Comparison of ENCODE assay signal across 10 mouse cellular contexts in the genomic region with DNA sequence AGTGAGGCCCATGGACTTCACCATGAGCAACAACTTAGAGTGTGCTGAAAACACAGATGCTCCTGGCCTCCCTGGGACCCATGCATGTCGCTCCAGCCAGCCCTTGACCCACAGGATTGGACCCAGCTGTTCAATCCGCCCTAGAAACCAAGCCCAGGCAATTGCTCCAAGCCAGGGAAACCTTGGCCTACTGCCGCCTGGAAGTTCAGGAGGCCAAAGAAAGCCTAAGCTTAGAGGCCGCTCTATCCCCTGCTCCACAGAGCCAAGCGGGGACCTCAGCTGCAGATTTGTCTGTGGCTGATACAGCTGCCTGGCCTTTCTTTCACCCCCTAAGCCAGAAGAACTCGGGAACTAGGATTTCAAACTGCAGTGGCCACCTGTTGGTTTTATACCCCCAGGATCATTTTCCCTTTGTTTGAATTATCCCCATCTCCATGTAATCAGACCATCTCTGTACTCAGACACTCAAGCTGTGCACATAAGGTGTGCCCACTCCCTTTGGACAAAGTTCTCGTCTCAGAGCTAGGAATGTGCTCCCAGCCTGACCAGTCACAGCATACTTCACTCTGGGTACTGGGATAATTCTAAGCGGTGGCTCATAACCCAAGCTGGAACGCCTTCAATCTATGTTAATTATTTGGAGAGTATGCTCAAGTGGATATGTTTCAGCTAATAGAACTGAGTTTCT. TPM values are rescaled to one million over a fixed set of nuclear protein-coding genes. Genes with fewer than 3 reads are reported as not detected.
DNase-seq lines count a peak whose midpoint lies in the region; ATAC-seq lines count a peak whose summit lies in the region.
"Had no signal": no experiment of that assay in that cellular context is flagged by ENCODE, and none has a peak within 500 bp of the region (broad histone marks: within the 10 kb centered on the region; RNA-seq: fewer than 3 reads in every experiment).

No protein-coding gene starts in this region.

- H3K27ac ChIP-seq in embryonic facial prominence, embryonic 15.5 days (replicated peaks) = no peak overlapping the region
- H3K27ac ChIP-seq: liver, embryonic 14.5 days had no signal

- no peak overlapping the region for H3K9ac ChIP-seq in embryonic facial prominence, embryonic 15.5 days
- H3K9ac ChIP-seq: liver, embryonic 14.5 days had no signal

- no peaks in the 10 kb centered on the region for H3K36me3 ChIP-seq in embryonic facial prominence, embryonic 15.5 days

- H3K27me3 ChIP-seq in embryonic facial prominence, embryonic 15.5 days = no peaks in the 10 kb centered on the region

- H3K4me1 ChIP-seq in embryonic facial prominence, embryonic 15.5 days = no peaks in the 10 kb centered on the region

- H3K9me3 ChIP-seq in embryonic facial prominence, embryonic 15.5 days (replicated peaks) = no peaks in the 10 kb centered on the region

- no peak overlapping the region for H3K4me3 ChIP-seq in embryonic facial prominence, embryonic 15.5 days (replicated peaks)

- DNase-seq in cerebellum, postnatal 10 days = peak; percentile 28 to 46
- peak; percentile 77 for DNase-seq in heart, postnatal 25 days (ENCODE audit: low spot score)
- peak; percentile 48 for DNase-seq in lung, postnatal 10 days

- intact Hi-C loops in heart, postnatal 25 days (cut with DNase I) = no loop called here

- H3K4me2 ChIP-seq in embryonic facial prominence, embryonic 15.5 days (replicated peaks) = no peak overlapping the region

- WGBS in embryonic facial prominence, embryonic 15.5 days = 66% methylated on average over 9 of the region's 9 CpGs

- ATAC-seq in cerebellum, adult (ENCODE audit: insufficient number of reproducible peaks, low FRiP score, low TSS enrichment) = no peak
- ATAC-seq in embryonic facial prominence, embryonic 15.5 days (ENCODE audit: insufficient number of reproducible peaks, low FRiP score, low TSS enrichment, low read depth) = peak; percentile 47; the same call in 1 of the 2 replicates
- no peak for ATAC-seq in megakaryocyte-erythroid progenitor cell, adult 5-6 weeks (replicated peaks; ENCODE audit: low FRiP score, low TSS enrichment, poor library complexity, severe bottlenecking)
- no peak for ATAC-seq in monocyte, adult 5-6 weeks (replicated peaks; ENCODE audit: insufficient number of reproducible peaks, low FRiP score, low TSS enrichment, poor library complexity, severe bottlenecking)
- no peak for ATAC-seq in erythroblast, adult 5-6 weeks (replicated peaks; ENCODE audit: low FRiP score, poor library complexity, severe bottlenecking)
- ATAC-seq: midbrain, embryonic 16.5 days had no signal

RNA-seq across cellular contexts. Expression of gene Fhit, which starts 10.1 kb away (rescaled TPM):
- polyA plus RNA-seq in embryonic facial prominence, embryonic 15.5 days (2015; fragmentation: Nextera tagmentation; extraction: Ambion mirVana) = 6.9 and 8.7 TPM in 2 replicates
- 1 to 10 TPM; 2.9 to 4.0 TPM for total RNA-seq in heart, postnatal 25 days (2021)
- 12.6 and 13.1 TPM in 2 replicates for total RNA-seq in megakaryocyte-erythroid progenitor cell, adult 5-6 weeks (2014; fragmentation: Nextera tagmentation)
- 11.3 and 17.1 TPM in 2 replicates for total RNA-seq in megakaryocyte-erythroid progenitor cell, adult 5-6 weeks (2017)
- 1.8 to 2.0 TPM in 2 of 3 replicates, not detected in the other for total RNA-seq in monocyte, adult 5-6 weeks (2017)
- not detected in 2 replicates for total RNA-seq in erythroblast, adult 5-6 weeks (2015; ENCODE audit: low replicate concordance)
- 8.3 TPM in 1 of 2 replicates, not detected in the other for total RNA-seq in erythroblast, adult 5-6 weeks (2017; ENCODE audit: low replicate concordance)
